Mouse (Mus musculus): ENCODE data around the gene Gm36864. TPM values are rescaled to one million over a fixed set of nuclear protein-coding genes. Genes with fewer than 3 reads are reported as not detected.
"Not testable (repeated sequence)": the region's sequence is repeated elsewhere in the genome, so short reads cannot be mapped to it uniquely, and the experiment has no call there.

Gm36864 gene
- polyA plus RNA-seq, 1 experiment from 2014 or later: not detected

DNA sequence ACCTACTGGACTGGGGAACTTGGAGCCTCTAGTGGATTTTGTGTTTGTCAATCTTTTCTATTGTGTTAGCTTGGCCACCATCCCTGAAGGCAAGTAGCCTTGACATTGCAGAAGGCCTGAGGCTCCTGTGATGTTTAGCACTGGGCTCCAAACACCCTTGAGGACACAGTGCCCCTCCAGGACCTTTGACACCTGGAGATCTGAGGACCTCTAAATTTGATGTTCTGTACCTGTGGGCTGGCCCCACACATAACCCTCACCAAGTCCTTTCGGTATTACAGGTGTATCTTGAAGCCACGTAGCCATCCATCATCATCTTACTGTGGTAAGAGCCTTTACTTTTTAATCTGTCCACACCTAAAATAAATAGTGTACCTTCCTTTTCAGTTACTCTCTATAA is 12.0 kb downstream of the Gm36864 start:
- H3K9ac ChIP-seq: peak overlapping the region; percentile 93
- WGBS: 79% methylated on average over 2 of the region's 2 CpGs
- H3K9me3 ChIP-seq (ENCODE audit: low read depth, low read length): no peaks in the 10 kb centered on the region
- H3K4me1 ChIP-seq (ENCODE audit: insufficient read depth): peaks cover 6% of the 10 kb centered on the region; the same call in 1 of the 2 replicates
- H3K27me3 ChIP-seq (ENCODE audit: insufficient read depth, low read length): no peaks in the 10 kb centered on the region
- H3K4me3 ChIP-seq (ENCODE audit: low read depth, low read length): peak overlapping the region; percentile 95
- no peak for TF ChIP-seq CTCF (IDR thresholded peaks at IDR 0.05; ENCODE audit: low read depth)
- no peak overlapping the region for H3K27ac ChIP-seq (ENCODE audit: low read depth)
- ATAC-seq (ENCODE audit: insufficient read depth) (no peak), DNase-seq (no peak)
- peaks cover 44% of the 10 kb centered on the region for H3K36me3 ChIP-seq (ENCODE audit: insufficient read depth)
- peak overlapping the region; percentile 71 for H3K4me2 ChIP-seq

DNA sequence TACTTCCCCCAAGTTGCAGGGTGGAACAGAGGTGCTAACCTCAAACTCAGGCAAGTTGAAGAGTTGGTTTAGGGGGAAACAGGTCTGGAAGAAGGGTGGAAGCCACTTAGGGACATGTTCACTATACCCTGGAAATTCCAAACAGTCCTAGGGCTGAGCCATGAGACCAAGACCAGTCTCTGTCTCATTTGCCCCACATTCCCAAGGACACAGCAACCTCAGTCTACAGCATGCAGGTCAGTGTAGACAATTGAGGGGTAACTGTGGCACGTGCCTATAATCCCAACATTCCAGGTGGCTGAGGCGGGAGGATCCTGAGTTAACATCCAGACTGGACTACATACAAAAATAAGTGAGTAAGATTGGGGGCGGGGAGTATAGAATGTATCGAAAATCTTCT is 13.3 kb downstream of the Gm36864 start:
- no peak overlapping the region for H3K4me2 ChIP-seq
- peaks cover 55% of the 10 kb centered on the region for H3K36me3 ChIP-seq (ENCODE audit: insufficient read depth)
- H3K27ac ChIP-seq (ENCODE audit: low read depth): no peak overlapping the region
- TF ChIP-seq CTCF (IDR thresholded peaks at IDR 0.05; ENCODE audit: low read depth): no peak
- peaks cover 6% of the 10 kb centered on the region; the same call in 1 of the 2 replicates for H3K4me1 ChIP-seq (ENCODE audit: insufficient read depth)
- ATAC-seq (ENCODE audit: insufficient read depth) (no peak), DNase-seq (no peak)
- no peaks in the 10 kb centered on the region for H3K9me3 ChIP-seq (ENCODE audit: low read depth, low read length)
- no peak overlapping the region for H3K9ac ChIP-seq
- WGBS: 88% methylated on average over 4 of the region's 4 CpGs
- no peak overlapping the region for H3K4me3 ChIP-seq (ENCODE audit: low read depth, low read length)
- H3K27me3 ChIP-seq (ENCODE audit: insufficient read depth, low read length): no peaks in the 10 kb centered on the region

DNA sequence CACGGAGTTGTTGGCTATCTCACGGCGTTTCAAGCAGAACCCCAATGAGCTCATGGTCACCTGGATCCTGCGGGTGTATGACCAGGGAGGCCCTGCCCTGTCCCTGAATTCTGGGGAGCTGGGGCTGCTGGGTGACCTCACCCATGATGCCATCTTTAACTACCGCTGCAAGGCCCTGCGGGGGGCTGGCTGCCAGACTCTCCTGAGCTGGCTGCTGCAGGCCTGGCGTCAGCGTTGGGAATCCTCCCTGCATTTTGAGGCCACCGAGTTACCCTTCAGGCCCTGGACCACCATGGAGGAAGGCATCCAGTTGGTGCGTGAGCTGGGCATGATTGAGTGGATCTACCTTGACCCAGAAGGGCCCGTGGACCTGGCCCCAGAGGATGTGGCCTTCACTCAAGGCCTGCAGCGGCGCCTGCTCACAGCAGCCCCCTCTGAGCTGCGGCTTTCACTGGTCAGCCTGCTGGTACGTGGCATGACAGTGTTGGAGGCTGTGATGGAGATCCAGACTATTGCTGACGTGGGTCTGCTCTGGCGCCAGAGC is 14.8 kb downstream of the Gm36864 start:
- not testable (repeated sequence) for H3K4me2 ChIP-seq; H3K27me3 ChIP-seq (ENCODE audit: insufficient read depth, low read length); H3K4me1 ChIP-seq (ENCODE audit: insufficient read depth); H3K9ac ChIP-seq; H3K27ac ChIP-seq (ENCODE audit: low read depth); ATAC-seq (ENCODE audit: insufficient read depth); H3K9me3 ChIP-seq (ENCODE audit: low read depth, low read length); H3K4me3 ChIP-seq (ENCODE audit: low read depth, low read length); DNase-seq
- WGBS: 86% methylated on average over 17 of the region's 17 CpGs
- H3K36me3 ChIP-seq (ENCODE audit: insufficient read depth): peaks cover 55% of the 10 kb centered on the region

DNA sequence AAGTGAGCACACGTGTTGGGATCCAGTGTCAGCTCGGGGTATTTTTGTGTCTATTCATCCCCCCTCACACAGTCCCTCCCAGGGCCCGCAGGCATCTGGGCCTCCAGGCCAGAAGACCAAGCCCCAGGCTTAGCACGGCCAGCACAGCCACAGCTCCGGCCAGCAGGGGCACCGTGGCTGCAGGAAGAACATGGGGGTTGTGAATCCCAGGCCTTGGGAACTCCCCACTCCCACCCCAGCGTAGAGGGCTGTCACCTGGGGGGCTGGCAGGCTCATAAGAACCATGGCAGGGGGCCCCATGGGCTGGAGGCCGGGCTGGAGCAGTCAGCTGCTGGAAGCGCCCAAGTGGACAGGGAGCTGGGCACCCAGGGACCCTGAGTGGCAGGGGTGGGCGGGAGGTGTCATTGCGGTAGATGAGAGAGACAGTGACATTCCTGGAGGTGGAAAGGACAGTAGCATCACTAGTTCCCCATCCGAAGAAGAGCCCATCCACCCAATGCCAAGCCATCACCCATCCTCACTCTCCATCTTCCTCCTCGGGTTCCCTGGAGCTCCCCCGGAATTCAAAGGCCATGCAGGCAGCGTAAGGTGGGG is 17.1 kb downstream of the Gm36864 start:
- Histone ChIP-seq H3K9me3 (ENCODE audit: low read depth, low read length) (no peaks in the 10 kb centered on the region), H3K27me3 (ENCODE audit: insufficient read depth, low read length) (no peaks in the 10 kb centered on the region), H3K27ac (ENCODE audit: low read depth) (no peak overlapping the region), H3K4me3 (ENCODE audit: low read depth, low read length) (no peak overlapping the region), H3K9ac (no peak overlapping the region), H3K36me3 (ENCODE audit: insufficient read depth) (peaks cover 51% of the 10 kb centered on the region), H3K4me2 (no peak overlapping the region), H3K4me1 (ENCODE audit: insufficient read depth) (no peaks in the 10 kb centered on the region)
- no peak for TF ChIP-seq CTCF (IDR thresholded peaks at IDR 0.05; ENCODE audit: low read depth)
- WGBS: 59% methylated on average over 15 of the region's 15 CpGs
- ATAC-seq (ENCODE audit: insufficient read depth) (peak; percentile 19; the same call in 1 of the 2 replicates), DNase-seq (no peak)

DNA sequence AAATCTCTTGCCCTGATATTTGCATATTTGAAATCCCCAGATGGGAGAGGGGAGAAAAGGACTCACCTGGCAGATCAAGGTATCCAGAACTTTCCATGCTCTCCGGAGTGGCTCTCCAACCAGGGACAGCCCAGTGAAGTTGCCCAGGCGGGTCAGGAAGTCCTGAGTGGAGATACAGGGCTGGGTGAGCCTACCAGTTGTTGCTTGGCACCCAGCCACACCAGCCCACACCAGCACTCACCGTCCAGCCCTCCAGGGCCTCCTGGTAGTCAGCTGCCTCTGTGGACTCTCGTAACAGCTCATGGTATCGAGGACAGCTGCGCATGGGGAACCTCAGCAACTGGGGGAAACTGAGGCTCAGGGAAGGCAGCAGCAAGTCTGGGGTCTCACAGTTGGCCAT is 19.0 kb downstream of the Gm36864 start:
- peaks cover 33% of the 10 kb centered on the region for H3K36me3 ChIP-seq (ENCODE audit: insufficient read depth)
- no peak overlapping the region for H3K27ac ChIP-seq (ENCODE audit: low read depth)
- DNase-seq (peak; percentile 19), ATAC-seq (ENCODE audit: insufficient read depth) (0 out of 2 replicates have a peak, but pooled peaks have one; percentile 9)
- no peak overlapping the region for H3K9ac ChIP-seq
- no peaks in the 10 kb centered on the region for H3K4me1 ChIP-seq (ENCODE audit: insufficient read depth)
- WGBS: 65% methylated on average over 6 of the region's 6 CpGs
- H3K27me3 ChIP-seq (ENCODE audit: insufficient read depth, low read length): no peaks in the 10 kb centered on the region
- H3K4me2 ChIP-seq: no peak overlapping the region
- no peak for TF ChIP-seq CTCF (IDR thresholded peaks at IDR 0.05; ENCODE audit: low read depth)
- H3K4me3 ChIP-seq (ENCODE audit: low read depth, low read length): no peak overlapping the region
- H3K9me3 ChIP-seq (ENCODE audit: low read depth, low read length): no peaks in the 10 kb centered on the region

DNA sequence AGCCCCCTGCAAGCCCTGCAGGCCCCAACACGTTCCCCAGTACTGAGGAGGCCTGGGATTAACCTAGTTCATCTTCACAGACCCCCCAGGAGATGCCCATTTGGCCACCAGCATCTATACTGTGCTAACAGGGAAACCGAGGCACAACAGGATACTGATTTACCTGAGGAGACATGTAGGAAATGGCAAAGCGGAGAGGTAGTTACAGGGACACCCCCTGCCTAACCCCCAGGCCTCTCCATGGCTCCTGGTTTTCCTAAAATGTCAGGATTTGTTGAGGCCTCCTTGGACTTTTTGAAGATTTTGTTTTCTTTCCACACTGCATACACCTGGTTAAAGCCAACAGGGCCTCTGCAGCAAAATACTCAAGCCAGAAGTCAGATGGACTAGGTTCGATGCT is 21.3 kb downstream of the Gm36864 start, which contains the start of gene Acp4:
Gene Acp4 (minus strand): TSS at position 101 of the 400 bp plus-strand sequence.
- Histone ChIP-seq H3K4me2 (no peak within 1 kb of the TSS), H3K9me3 (ENCODE audit: low read depth, low read length) (no peaks in the 10 kb centered on the region), H3K36me3 (ENCODE audit: insufficient read depth) (peaks cover 18% of the 10 kb centered on the region), H3K4me3 (ENCODE audit: low read depth, low read length) (no peak within 1 kb of the TSS), H3K27me3 (ENCODE audit: insufficient read depth, low read length) (no peaks in the 10 kb centered on the region), H3K4me1 (ENCODE audit: insufficient read depth) (no peaks in the 10 kb centered on the region), H3K9ac (no peak within 1 kb of the TSS), H3K27ac (ENCODE audit: low read depth) (no peak within 1 kb of the TSS)
- TF ChIP-seq CTCF (IDR thresholded peaks at IDR 0.05; ENCODE audit: low read depth): no peak
- ATAC-seq (ENCODE audit: insufficient read depth) (no peak), DNase-seq (no peak)
- WGBS: 76% methylated on average over 4 of the region's 4 CpGs

DNA sequence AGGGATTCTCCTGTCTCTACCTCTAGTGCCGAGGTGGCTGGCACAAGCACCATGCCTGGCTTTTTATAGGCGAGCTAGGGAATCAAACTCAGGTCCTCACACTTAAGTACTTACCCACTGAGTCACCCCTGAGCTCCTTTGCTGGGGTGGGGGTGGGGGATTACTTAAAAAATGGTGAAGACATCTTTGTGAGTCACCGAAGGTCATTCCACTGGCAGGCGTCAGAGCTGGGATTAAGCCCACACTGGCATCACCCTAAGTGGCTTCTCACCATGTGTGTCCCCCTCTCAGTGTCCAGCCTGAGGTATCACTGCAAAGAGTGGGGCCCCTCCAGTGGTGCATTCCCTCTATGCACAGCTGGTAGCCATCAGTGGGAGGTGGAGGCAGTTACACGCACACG is 24.4 kb downstream of the Gm36864 start:
- Histone ChIP-seq H3K27ac (ENCODE audit: low read depth) (no peak overlapping the region), H3K9me3 (ENCODE audit: low read depth, low read length) (no peaks in the 10 kb centered on the region), H3K9ac (no peak overlapping the region), H3K27me3 (ENCODE audit: insufficient read depth, low read length) (peaks cover 5% of the 10 kb centered on the region; the same call in 1 of the 2 replicates), H3K36me3 (ENCODE audit: insufficient read depth) (no peaks in the 10 kb centered on the region), H3K4me1 (ENCODE audit: insufficient read depth) (no peaks in the 10 kb centered on the region), H3K4me2 (no peak overlapping the region), H3K4me3 (ENCODE audit: low read depth, low read length) (no peak overlapping the region)
- TF ChIP-seq CTCF (IDR thresholded peaks at IDR 0.05; ENCODE audit: low read depth): no peak
- ATAC-seq (ENCODE audit: insufficient read depth) (no peak), DNase-seq (no peak)
- 64% methylated on average over 6 of the region's 6 CpGs for WGBS

Data from lung, embryonic 14.5 days (tissue).